Mouse (Mus musculus) embryonic fibroblast, embryonic 13.5 days (primary cell): ENCODE results near the gene Iscu.

Experiments
- CTCF ChIP-seq: IDR thresholded peaks from 2 replicates; pipeline ENCODE4 v1.5.1; 2011; ENCODE audit warnings: mild to moderate bottlenecking, control low read depth, low read length, moderate library complexity, borderline replicate concordance; ENCODE audit not compliant: insufficient read depth
- POLR2A ChIP-seq: IDR thresholded peaks from 2 replicates; pipeline ENCODE4 v1.6.1; 2011; ENCODE audit warnings: low read depth, mild to moderate bottlenecking, control low read depth, low read length, moderate library complexity

DNA sequence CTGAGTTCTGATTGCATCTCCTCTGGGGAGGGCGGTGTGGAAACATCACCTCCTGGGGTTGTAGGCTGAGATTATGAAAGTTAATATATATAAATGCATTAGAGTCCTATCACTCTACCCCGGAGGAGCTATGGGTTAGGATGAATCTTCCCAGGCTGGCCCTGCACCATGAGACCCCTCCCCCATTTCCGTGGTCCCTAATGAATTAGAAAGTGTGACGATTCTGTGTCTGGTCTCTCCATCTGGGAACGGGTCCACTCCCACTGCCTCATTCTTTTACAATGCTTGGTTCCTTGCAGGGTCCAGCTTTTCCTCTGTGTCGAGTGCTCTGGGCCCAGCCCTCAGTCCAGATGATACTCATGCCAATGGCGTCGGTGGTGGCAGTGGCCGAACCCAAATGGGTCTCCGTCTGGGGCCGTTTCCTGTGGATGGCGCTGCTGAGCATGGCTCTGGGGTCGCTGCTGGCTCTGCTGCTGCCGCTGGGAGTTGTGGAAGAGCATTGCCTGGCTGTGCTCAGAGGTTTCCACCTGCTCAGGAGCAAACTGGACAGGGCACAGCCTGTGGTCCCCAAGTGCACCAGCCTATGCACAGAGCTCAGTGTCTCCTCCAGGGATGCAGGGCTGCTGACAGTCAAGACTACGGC lies 35.9 kb upstream of the Iscu start:
- TF ChIP-seq CTCF (no peak), POLR2A (no peak)
